Mouse (Mus musculus) liver, embryonic 11.5 days (tissue): Measurements from ENCODE around the gene BC051019. TPM values are rescaled to one million over a fixed set of nuclear protein-coding genes. Genes with fewer than 3 reads are reported as not detected.
A peak's percentile ranks its signal among the peaks of the same experiment; 100 is the strongest.

ENCODE experiments used
- ATAC-seq: fragments of 200-750 bp; cut with Nextera tagmentation; replicated peaks from 2 replicates; pipeline ENCODE4 v1.8.0; 2017; ENCODE audit warnings: moderate number of reproducible peaks, mild to moderate bottlenecking, moderate TSS enrichment, moderate library complexity; ENCODE audit not compliant: low FRiP score
- DNase-seq: peaks from one replicate; pipeline ENCODE4 v3.0.0-alpha.2; 2017; ENCODE audit warnings: low spot score
- H3K27ac ChIP-seq: fragments of 300-500 bp; sonication (generic); 2 replicates; pipeline ENCODE4 v1.5.1; 2014; ENCODE audit warnings: mild to moderate bottlenecking, low read depth, low read length, control low read depth
- H3K27me3 ChIP-seq: fragments of 300-500 bp; sonication (generic); replicated peaks from 2 replicates; pipeline ENCODE4 v1.6.1; 2014; ENCODE audit warnings: low read length, mixed read lengths; ENCODE audit not compliant: control insufficient read depth, insufficient read depth
- H3K36me3 ChIP-seq: fragments of 300-500 bp; sonication (generic); 2 replicates; pipeline ENCODE4 v1.6.1; 2014; ENCODE audit warnings: mild to moderate bottlenecking, low read length, moderate library complexity, mixed read lengths; ENCODE audit not compliant: control insufficient read depth, insufficient read depth
- H3K4me1 ChIP-seq: fragments of 300-500 bp; sonication (generic); replicated peaks from 2 replicates; pipeline ENCODE4 v1.6.1; 2014; ENCODE audit warnings: low read length, mixed read lengths; ENCODE audit not compliant: control insufficient read depth, insufficient read depth
- H3K4me2 ChIP-seq: fragments of 300-500 bp; sonication (generic); 2 replicates; pipeline ENCODE4 v1.6.1; 2014; ENCODE audit warnings: mild to moderate bottlenecking, control low read depth, moderate library complexity
- H3K4me3 ChIP-seq: fragments of 300-500 bp; sonication (generic); 2 replicates; pipeline ENCODE4 v1.5.1; 2014; ENCODE audit warnings: low read depth, low read length, control low read depth
- H3K9ac ChIP-seq: fragments of 300-500 bp; sonication (generic); 2 replicates; pipeline ENCODE4 v1.6.1; 2014; ENCODE audit warnings: low read depth, low read length, control low read depth
- H3K9me3 ChIP-seq: fragments of 300-500 bp; sonication (generic); 2 replicates; pipeline ENCODE4 v1.6.1; 2016; ENCODE audit warnings: low read length, inconsistent platforms, mixed read lengths; ENCODE audit not compliant: control insufficient read depth
- WGBS: fragments of 180-500 bp; shearing (Covaris S2); extraction: QIAGEN DNeasy Blood & Tissue Kit; methylation state at CpG from one replicate; pipeline ENCODE4 v1.1.7; 2014; 5-methylcytosine and 5-hydroxymethylcytosine counted together
- polyA plus RNA-seq: library from polyadenylated mRNA; unstranded; fragments of >200 nt; fragmentation: Nextera tagmentation; extraction: Ambion mirVana; gene quantifications from 2 replicates; pipeline ENCODE4 v1.2.1, GENCODE M21; 2014

The BC051019 gene
- polyA plus RNA-seq, 1 experiment from 2014 or later, result 0.47 TPM

DNA sequence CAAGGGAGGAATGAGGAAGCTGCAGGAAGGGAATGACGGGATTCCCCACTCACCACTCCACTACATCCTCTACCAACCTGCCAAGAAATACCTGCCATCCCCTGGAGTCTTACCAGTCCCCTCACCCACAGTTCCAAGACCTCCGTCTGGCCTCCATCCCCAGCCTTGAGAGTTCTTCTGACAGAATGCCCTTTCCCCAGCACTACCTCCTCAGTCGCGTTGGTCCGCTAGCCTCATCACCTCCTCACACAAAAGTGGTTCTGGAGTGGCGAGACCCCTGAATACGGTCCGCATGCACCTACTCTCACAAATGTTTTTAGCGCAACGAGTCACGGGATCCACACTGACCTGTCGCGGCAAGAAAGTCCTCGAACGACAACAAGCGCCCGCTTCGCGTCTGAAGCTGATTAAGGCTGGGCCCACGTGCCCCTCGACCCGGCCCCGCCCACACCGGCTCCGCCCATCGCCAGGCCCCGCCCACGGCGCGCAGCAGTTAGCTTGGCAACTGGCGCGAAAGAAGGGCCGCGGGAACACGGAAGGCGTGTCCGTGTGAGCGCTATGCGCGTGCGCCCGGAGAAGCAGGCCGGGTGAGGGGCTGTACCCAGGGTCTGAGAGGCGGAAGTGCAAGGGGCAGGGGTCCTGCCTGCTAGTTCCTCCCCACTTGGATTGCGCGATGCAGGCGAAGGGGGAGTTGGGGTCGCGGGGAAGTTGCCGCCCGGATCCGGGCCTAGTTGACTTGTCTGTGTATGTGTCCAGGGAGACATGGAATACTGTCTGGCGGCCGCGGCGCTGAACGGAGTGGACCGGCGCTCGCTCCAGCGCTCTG, 20.2 kb downstream of the BC051019 start, which contains the start of the genes St5 and Akip1:
Gene St5 (minus strand): TSS at position 416 of the 826 bp plus-strand sequence.
Gene Akip1 (plus strand): TSS at position 501 of the 826 bp plus-strand sequence.
- DNase-seq (peak; percentile 98), ATAC-seq (peak; percentile 93)
- no peaks in the 10 kb centered on the region for H3K27me3 ChIP-seq
- H3K4me3 ChIP-seq, result peak within 1 kb of the TSS; percentile 73
- WGBS, result under 1% methylated on average over 61 of the region's 61 CpGs
- H3K4me2 ChIP-seq, result peak within 1 kb of the TSS; percentile 73
- no peaks in the 10 kb centered on the region for H3K9me3 ChIP-seq
- no peaks in the 10 kb centered on the region; the same call in 1 of the 2 replicates for H3K36me3 ChIP-seq
- H3K4me1 ChIP-seq, result peaks cover 3% of the 10 kb centered on the region
- peak within 1 kb of the TSS; percentile 81 for H3K9ac ChIP-seq
- H3K27ac ChIP-seq, result peak within 1 kb of the TSS; percentile 69

DNA sequence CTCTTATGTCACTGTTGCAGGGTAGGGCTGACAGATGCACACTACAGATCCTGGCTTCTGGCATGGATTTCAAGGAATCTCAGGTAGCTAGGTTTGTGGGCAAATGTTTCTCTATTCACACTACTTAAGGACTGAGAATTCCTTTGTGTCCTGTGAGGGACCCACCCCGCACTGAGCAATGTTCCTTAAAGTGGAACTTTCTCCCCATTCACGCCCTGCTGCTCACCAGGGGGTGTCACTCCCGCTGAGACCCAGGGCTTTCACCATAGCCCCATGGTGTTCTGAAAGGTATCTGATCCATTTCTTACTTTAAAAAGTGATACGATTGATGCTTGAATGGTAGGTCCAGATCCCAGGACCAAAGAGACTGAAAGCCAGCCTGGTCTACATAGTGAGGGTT, 20.9 kb downstream of the BC051019 start:
- peak overlapping the region; percentile 60; the same call in 1 of the 2 replicates for H3K9ac ChIP-seq
- WGBS, result 54% methylated on average over 4 of the region's 4 CpGs
- no peak overlapping the region for H3K4me3 ChIP-seq

GRCm38 (mm10) chr7:109700213-109700612, 23.4 kb downstream of the BC051019 start:
- Histone ChIP-seq H3K9ac (no peak overlapping the region), H3K4me3 (no peak overlapping the region), H3K9me3 (no peaks in the 10 kb centered on the region), H3K36me3 (no peaks in the 10 kb centered on the region), H3K27ac (no peak overlapping the region), H3K27me3 (no peaks in the 10 kb centered on the region), H3K4me1 (peaks cover 3% of the 10 kb centered on the region), H3K4me2 (no peak overlapping the region)
- DNase-seq (no peak), ATAC-seq (no peak)

More for the DNA sequence above, 20.9 kb downstream of the BC051019 start:
- H3K9me3 ChIP-seq, result no peaks in the 10 kb centered on the region
- H3K27me3 ChIP-seq, result no peaks in the 10 kb centered on the region
- DNase-seq (no peak), ATAC-seq (no peak)
- peak overlapping the region; percentile 73 for H3K4me2 ChIP-seq
- H3K4me1 ChIP-seq, result peaks cover 3% of the 10 kb centered on the region
- no peak overlapping the region for H3K27ac ChIP-seq
- no peaks in the 10 kb centered on the region; the same call in 1 of the 2 replicates for H3K36me3 ChIP-seq

GRCm38 (mm10) chr7:109695339-109695726, 28.3 kb downstream of the BC051019 start:
- no peak overlapping the region for H3K4me3 ChIP-seq
- WGBS, result 90% methylated on average over 10 of the region's 10 CpGs
- H3K27me3 ChIP-seq, result no peaks in the 10 kb centered on the region
- DNase-seq (no peak), ATAC-seq (no peak)
- H3K9me3 ChIP-seq, result no peaks in the 10 kb centered on the region
- peaks cover 2% of the 10 kb centered on the region; the same call in 1 of the 2 replicates for H3K4me1 ChIP-seq
- no peak overlapping the region for H3K27ac ChIP-seq
- no peak overlapping the region for H3K4me2 ChIP-seq
- H3K9ac ChIP-seq, result no peak overlapping the region
- no peaks in the 10 kb centered on the region for H3K36me3 ChIP-seq

- DNase-seq (no peak), ATAC-seq (no peak)
- Histone ChIP-seq H3K4me2 (no peak overlapping the region), H3K27ac (no peak overlapping the region), H3K9me3 (no peaks in the 10 kb centered on the region), H3K4me3 (no peak overlapping the region), H3K9ac (no peak overlapping the region), H3K36me3 (no peaks in the 10 kb centered on the region), H3K4me1 (peaks cover 2% of the 10 kb centered on the region; the same call in 1 of the 2 replicates), H3K27me3 (no peaks in the 10 kb centered on the region)
- WGBS, result 76% methylated on average over 13 of the region's 13 CpGs
These were observed 28.9 kb downstream of the BC051019 start for GRCm38 (mm10) chr7:109694576-109695338.

GRCm38 (mm10) chr7:109690961-109691360, 32.7 kb downstream of the BC051019 start:
- H3K9me3 ChIP-seq, result no peaks in the 10 kb centered on the region
- no peaks in the 10 kb centered on the region for H3K36me3 ChIP-seq
- 0 out of 2 replicates have a peak, but pooled peaks cover 2% of the 10 kb centered on the region for H3K4me1 ChIP-seq
- WGBS, result 77% methylated on average over 5 of the region's 5 CpGs
- ATAC-seq (no peak), DNase-seq (no peak)
- H3K4me3 ChIP-seq, result no peak overlapping the region
- H3K27me3 ChIP-seq, result no peaks in the 10 kb centered on the region
- no peak overlapping the region for H3K9ac ChIP-seq
- no peak overlapping the region for H3K27ac ChIP-seq
- H3K4me2 ChIP-seq, result no peak overlapping the region

DNA sequence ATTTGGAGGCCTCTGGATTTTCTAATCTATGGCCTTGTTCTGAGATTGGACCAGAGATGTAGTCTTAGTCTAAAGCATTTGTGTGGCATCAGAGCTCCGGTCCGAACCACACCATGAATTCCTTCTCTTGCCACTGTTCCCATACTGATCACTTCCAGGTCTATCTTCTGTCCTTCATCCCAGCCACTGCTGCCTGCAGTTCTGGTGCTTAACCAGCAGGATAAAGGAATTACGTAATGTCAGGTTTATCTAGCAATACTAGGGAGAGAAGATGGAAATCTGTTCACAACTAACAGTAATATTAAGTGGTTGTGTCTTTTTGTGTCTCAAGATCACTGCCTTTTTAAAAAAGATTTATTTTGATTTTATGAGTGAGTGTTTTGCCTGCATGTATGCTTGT, 33.5 kb downstream of the BC051019 start:
- DNase-seq, result no peak
- Histone ChIP-seq H3K9me3 (no peaks in the 10 kb centered on the region), H3K4me2 (no peak overlapping the region), H3K4me1 (0 out of 2 replicates have a peak, but pooled peaks cover 2% of the 10 kb centered on the region), H3K27me3 (no peaks in the 10 kb centered on the region), H3K27ac (no peak overlapping the region), H3K9ac (no peak overlapping the region), H3K36me3 (no peaks in the 10 kb centered on the region), H3K4me3 (no peak overlapping the region)
- no peak for ATAC-seq
- WGBS, result 85% methylated on average over 3 of the region's 3 CpGs

GRCm38 (mm10) chr7:109686585-109687128, 37.0 kb downstream of the BC051019 start:
- DNase-seq (no peak), ATAC-seq (no peak)
- H3K4me3 ChIP-seq, result no peak overlapping the region
- no peak overlapping the region for H3K27ac ChIP-seq
- H3K9ac ChIP-seq, result no peak overlapping the region
- H3K4me1 ChIP-seq, result no peaks in the 10 kb centered on the region
- H3K9me3 ChIP-seq, result no peaks in the 10 kb centered on the region
- WGBS, result 58% methylated on average over 9 of the region's 9 CpGs
- no peaks in the 10 kb centered on the region for H3K27me3 ChIP-seq
- no peaks in the 10 kb centered on the region for H3K36me3 ChIP-seq
- no peak overlapping the region for H3K4me2 ChIP-seq
